Mouse (Mus musculus): Measurements from ENCODE around the gene Bend5.

Bend5 gene

DNA sequence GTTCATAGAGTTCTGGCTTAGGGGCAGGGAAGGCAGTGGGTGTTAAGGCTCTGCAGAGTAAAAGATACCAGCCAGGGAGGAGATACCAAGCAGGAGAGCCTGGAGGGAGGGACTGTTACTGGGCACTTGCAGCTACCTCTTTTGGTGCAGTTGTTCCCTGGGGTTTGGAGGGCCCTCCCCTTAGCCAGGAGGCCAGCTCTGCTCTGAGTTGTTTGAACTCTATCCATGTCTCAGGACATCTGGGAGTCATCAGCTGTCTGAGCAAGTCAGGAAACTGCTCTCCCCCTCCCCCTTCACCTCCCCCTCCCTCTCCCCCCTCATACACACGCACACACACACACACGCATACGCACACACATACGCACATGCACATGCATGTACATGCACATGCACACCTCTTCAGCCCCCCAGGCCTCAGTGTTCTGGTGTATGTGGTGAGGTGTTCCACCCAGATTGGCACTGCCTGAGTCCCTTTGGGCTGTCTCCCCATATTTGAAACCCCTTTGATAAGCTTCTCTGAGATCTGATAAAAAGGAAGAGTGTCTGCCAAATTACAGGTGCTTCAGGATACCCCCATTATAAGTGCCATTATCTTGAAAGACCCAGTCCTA, 72.5 kb downstream of the Bend5 start:
- no peak for DNase-seq

DNA sequence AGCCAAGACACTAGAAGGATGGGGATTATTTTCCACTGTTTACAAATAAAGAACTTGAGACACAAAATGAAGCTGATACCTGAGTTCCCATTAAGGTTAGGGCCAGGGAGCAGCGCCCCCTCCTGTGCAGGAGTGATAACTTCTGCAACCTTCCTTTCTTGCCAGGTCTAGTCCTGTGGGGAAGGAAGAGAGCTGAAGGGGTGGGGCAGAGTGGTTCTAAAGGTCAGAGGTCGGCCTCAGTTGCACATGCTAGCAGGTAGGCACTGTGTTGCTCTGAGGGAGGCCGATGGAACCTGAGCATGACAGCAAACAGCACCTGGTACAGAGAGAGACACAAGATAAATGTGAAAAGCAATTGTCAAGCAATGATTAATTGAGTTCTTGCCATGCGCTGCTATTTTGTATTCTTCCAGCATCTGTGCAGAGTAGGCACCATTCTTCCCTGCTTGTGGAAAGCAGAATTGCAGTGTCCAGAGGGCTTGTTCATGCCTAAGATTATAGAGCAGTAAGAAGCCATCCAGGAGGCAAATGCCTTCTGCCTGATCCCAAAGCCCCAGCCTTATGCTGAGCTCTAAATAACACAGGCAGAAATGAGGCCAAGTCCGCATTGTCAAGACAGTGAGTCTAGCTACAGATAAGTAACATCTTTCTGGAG, 79.1 kb downstream of the Bend5 start:
- peak; percentile 73 to 75 for DNase-seq

DNA sequence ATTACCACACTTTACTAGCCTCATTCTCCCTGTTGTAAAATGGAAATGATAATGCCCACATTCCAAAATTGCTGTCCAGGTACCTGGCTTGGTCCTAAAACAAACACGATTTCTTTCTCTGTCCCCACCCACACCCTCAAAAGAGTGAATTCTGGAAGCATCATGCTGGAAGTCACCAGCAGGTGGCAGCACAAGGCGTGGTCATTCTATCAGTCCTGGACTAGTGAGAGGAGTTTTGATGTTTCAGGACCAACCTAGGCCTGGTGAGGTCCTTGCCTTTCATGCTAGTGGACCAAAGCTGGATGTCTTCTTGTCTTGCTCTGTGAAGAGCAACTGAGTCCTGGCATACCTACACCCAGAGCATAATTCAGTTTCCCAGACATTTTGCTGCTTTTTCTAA, 81.1 kb downstream of the Bend5 start:
- DNase-seq: peak; percentile 80 to 82

- no peak for DNase-seq
Measured at GRCm38 (mm10) chr4:111498751-111499150, 83.9 kb downstream of the Bend5 start.

DNA sequence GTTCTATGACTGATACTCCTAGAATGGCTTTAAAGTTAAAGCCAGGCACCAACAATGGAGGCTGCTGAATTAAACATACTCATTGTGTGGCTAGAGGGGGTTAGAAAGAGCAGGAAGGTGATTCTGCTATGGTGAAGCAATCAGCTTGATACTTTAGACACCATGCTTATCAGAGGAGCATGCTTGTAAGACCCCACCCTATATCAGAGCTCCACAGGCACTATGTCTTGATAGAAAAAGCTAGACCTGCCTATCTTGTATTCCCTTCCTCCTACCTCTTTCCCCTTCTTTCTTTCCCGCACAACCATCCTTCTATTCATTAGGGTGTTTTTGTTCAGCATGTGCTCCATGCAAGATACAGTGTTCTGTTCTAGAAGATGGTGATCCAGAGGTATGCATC, 86.6 kb downstream of the Bend5 start:
- no peak for DNase-seq

- DNase-seq: no peak
Measured at GRCm38 (mm10) chr4:111502965-111503727, 88.3 kb downstream of the Bend5 start.

GRCm38 (mm10) chr4:111504952-111505351, 90.1 kb downstream of the Bend5 start:
- no peak for DNase-seq

Data from B cell, adult 2 months (primary cell).